Mouse (Mus musculus) E14TG2a.4 (cell line): ENCODE results near the gene Tfcp2.

ENCODE experiments used
- H3K27me3 ChIP-seq: 2 replicates; pipeline ENCODE4 v1.6.1; 2014; ENCODE audit warnings: low read length, control low read depth; ENCODE audit not compliant: insufficient read depth
- H3K36me3 ChIP-seq: 2 replicates; pipeline ENCODE4 v1.6.1; 2014; ENCODE audit warnings: low read length, control low read depth; ENCODE audit not compliant: insufficient read depth
- H3K4me1 ChIP-seq: replicated peaks from 2 replicates; pipeline ENCODE4 v1.6.1; 2014; ENCODE audit warnings: low read depth, low read length, control low read depth
- H3K4me3 ChIP-seq: replicated peaks from 2 replicates; pipeline ENCODE4 v1.5.1; 2014; ENCODE audit warnings: mild to moderate bottlenecking, low read length
- H3K9me3 ChIP-seq: 2 replicates; pipeline ENCODE4 v1.6.1; 2014; ENCODE audit warnings: low read length, control low read depth
- CTCF ChIP-seq: conservative IDR thresholded peaks from 2 replicates; pipeline ENCODE4 v1.5.1; 2014; ENCODE audit warnings: low read length
- NANOG ChIP-seq: IDR thresholded peaks from 2 replicates; pipeline ENCODE4 v1.6.1; 2014; ENCODE audit warnings: borderline replicate concordance, low read length, mixed read lengths
- POU5F1 ChIP-seq: IDR thresholded peaks from 2 replicates; pipeline ENCODE4 v1.6.1; 2014; ENCODE audit warnings: low read length, borderline replicate concordance

Gene Tfcp2

GRCm38 (mm10) chr15:100590436-100590835, 38.6 kb upstream of the Tfcp2 start:
- no peak for TF ChIP-seq CTCF
- no peak for TF ChIP-seq POU5F1
- no peak for TF ChIP-seq NANOG
- no peaks in the 10 kb centered on the region for H3K36me3 ChIP-seq
- H3K9me3 ChIP-seq = no peaks in the 10 kb centered on the region
- H3K4me3 ChIP-seq = no peak overlapping the region
- peaks cover 10% of the 10 kb centered on the region for H3K4me1 ChIP-seq
- peaks cover 35% of the 10 kb centered on the region for H3K27me3 ChIP-seq

DNA sequence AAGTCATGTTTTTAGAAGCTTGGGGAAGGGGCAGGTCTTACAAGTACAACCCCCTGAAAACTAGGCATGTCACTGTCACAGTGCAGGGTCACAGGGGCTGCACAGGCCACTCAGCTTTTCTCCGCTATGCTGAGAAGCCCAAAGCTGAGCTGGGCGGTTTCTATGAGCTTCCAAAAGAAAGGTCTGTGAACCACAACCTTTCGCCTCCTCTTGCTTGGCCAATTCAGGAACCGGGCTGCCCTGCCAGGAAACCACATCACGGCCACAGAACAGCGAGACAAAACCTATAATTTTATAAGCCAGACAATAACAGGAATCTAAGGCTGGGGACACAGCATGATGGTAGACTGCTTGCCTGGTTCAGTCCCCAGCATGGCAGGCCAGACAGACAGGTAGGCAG, 36.5 kb upstream of the Tfcp2 start:
- Histone ChIP-seq H3K4me1 (peaks cover 10% of the 10 kb centered on the region), H3K27me3 (peaks cover 26% of the 10 kb centered on the region), H3K4me3 (no peak overlapping the region), H3K36me3 (no peaks in the 10 kb centered on the region), H3K9me3 (no peaks in the 10 kb centered on the region)
- TF ChIP-seq POU5F1 = no peak
- TF ChIP-seq NANOG = no peak
- TF ChIP-seq CTCF = no peak

DNA sequence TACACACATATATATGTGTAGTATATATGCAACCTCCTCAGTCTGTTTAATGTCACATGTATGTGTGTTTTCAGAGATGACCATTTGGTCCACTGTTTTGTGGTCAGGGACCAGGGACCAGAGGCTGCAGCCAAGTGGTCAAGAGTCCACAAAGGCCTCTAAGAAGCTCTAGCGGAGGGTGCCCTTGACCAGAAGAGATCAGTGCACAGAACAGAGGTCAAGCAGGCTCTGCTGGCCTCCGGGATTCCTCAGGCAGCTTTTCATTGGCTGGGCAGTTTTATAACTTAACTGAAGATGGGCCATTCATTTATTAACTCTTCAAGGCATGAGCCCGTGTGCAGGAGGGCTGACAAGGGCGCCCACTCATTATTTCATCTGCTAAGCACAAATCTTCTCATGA, 35.4 kb upstream of the Tfcp2 start:
- Histone ChIP-seq H3K4me1 (peaks cover 14% of the 10 kb centered on the region), H3K4me3 (no peak overlapping the region), H3K9me3 (no peaks in the 10 kb centered on the region), H3K36me3 (no peaks in the 10 kb centered on the region), H3K27me3 (peaks cover 27% of the 10 kb centered on the region)
- TF ChIP-seq CTCF = no peak

DNA sequence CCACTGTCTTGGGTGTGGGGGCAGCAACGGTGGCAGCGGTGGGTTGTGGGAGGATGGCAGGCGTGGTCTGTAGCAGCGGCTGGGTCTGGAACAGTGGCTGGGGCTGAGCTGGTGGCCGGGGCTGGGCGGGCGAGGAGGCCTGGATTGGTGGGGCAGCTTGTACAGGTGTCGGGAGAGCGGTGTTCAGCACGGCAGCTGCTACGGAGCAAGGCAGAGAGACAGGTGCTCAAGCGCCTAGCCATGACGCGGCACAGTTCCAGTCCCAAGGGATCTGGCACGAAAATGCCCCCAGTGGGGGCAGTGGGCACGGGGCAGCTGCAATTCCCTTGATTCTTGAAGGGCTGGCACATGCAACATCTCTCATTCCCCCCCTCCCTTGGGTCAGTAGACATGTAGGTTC, 34.1 kb upstream of the Tfcp2 start:
- H3K9me3 ChIP-seq = no peaks in the 10 kb centered on the region
- no peaks in the 10 kb centered on the region for H3K36me3 ChIP-seq
- 0 out of 2 replicates have a peak overlapping the region, but pooled peaks have one; percentile 17 for H3K4me3 ChIP-seq
- peaks cover 14% of the 10 kb centered on the region for H3K4me1 ChIP-seq
- TF ChIP-seq CTCF (no peak), POU5F1 (no peak), NANOG (no peak)
- peaks cover 25% of the 10 kb centered on the region for H3K27me3 ChIP-seq

DNA sequence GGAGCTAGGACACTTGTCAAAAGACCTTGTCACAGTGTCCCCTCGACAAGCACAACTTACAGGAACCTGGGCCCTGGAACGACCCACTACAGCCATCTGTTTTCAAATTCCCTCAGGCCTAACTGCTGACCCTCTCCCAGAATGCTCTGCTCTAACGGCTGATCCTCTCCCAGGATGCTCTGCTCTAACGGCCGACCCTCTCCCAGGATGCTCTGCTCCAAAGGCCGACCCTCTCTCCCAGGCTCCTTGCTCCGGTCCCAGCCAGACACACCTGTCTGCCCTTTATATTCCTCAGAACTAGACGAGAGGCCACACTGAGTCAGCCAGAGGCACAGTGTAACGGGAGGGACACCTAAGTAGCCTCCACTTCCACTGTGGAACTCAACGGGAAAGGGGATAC, 28.3 kb upstream of the Tfcp2 start:
- Histone ChIP-seq H3K9me3 (no peaks in the 10 kb centered on the region), H3K4me3 (peak overlapping the region; percentile 65), H3K4me1 (peaks cover 29% of the 10 kb centered on the region), H3K36me3 (peaks cover 25% of the 10 kb centered on the region), H3K27me3 (peaks cover 23% of the 10 kb centered on the region)
- no peak for TF ChIP-seq CTCF
- no peak for TF ChIP-seq NANOG
- no peak for TF ChIP-seq POU5F1

GRCm38 (mm10) chr15:100577972-100578371, 26.2 kb upstream of the Tfcp2 start:
- Histone ChIP-seq H3K4me1 (peaks cover 28% of the 10 kb centered on the region), H3K36me3 (peaks cover 25% of the 10 kb centered on the region), H3K27me3 (peaks cover 17% of the 10 kb centered on the region), H3K4me3 (no peak overlapping the region), H3K9me3 (no peaks in the 10 kb centered on the region)
- TF ChIP-seq CTCF (no peak), NANOG (no peak), POU5F1 (no peak)

DNA sequence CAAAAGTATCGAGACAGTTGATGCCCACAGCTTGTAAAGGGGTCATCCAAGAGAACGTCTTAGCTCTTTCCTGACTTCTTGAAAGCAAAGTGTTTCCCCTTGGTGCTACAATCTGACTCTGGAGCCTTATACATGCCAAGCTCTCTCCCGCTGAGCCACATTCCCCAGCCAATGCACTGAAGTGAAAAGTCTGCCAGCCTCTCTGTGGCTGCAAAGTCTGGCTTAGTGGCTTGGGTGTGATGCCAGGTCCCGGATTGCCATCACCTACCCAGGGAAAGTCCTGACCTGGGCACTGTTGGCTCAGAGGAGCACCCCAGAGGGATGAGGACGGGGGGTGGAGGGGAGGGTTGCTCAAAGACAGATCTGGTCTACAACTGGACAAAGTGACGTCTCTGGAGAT, 25.0 kb upstream of the Tfcp2 start:
- peaks cover 16% of the 10 kb centered on the region for H3K27me3 ChIP-seq
- no peak for TF ChIP-seq NANOG
- no peak for TF ChIP-seq POU5F1
- no peak for TF ChIP-seq CTCF
- peaks cover 25% of the 10 kb centered on the region for H3K36me3 ChIP-seq
- H3K4me3 ChIP-seq = no peak overlapping the region
- peaks cover 28% of the 10 kb centered on the region for H3K4me1 ChIP-seq
- no peaks in the 10 kb centered on the region for H3K9me3 ChIP-seq

- Histone ChIP-seq H3K4me3 (no peak overlapping the region), H3K27me3 (peaks cover 14% of the 10 kb centered on the region), H3K4me1 (peaks cover 28% of the 10 kb centered on the region), H3K9me3 (no peaks in the 10 kb centered on the region), H3K36me3 (peaks cover 25% of the 10 kb centered on the region)
- no peak for TF ChIP-seq POU5F1
- no peak for TF ChIP-seq NANOG
- TF ChIP-seq CTCF = no peak
Measured at GRCm38 (mm10) chr15:100576392-100576791, 24.6 kb upstream of the Tfcp2 start.

- TF ChIP-seq POU5F1 (no peak), NANOG (no peak), CTCF (no peak)
- H3K36me3 ChIP-seq = peaks cover 25% of the 10 kb centered on the region
- H3K27me3 ChIP-seq = peaks cover 14% of the 10 kb centered on the region
- H3K9me3 ChIP-seq = no peaks in the 10 kb centered on the region
- peaks cover 20% of the 10 kb centered on the region for H3K4me1 ChIP-seq
- H3K4me3 ChIP-seq = no peak overlapping the region
Measured at GRCm38 (mm10) chr15:100575366-100575765, 23.6 kb upstream of the Tfcp2 start.

- peaks cover 25% of the 10 kb centered on the region for H3K36me3 ChIP-seq
- no peak for TF ChIP-seq NANOG
- TF ChIP-seq CTCF = no peak
- TF ChIP-seq POU5F1 = no peak
- peaks cover 14% of the 10 kb centered on the region for H3K27me3 ChIP-seq
- H3K4me3 ChIP-seq = no peak overlapping the region
- peaks cover 13% of the 10 kb centered on the region for H3K4me1 ChIP-seq
- no peaks in the 10 kb centered on the region for H3K9me3 ChIP-seq
Measured at GRCm38 (mm10) chr15:100574378-100574777, 22.6 kb upstream of the Tfcp2 start.
